Mouse (Mus musculus) central nervous system, embryonic 11.5 days (tissue): ENCODE data around the gene Cacng6. TPM values are rescaled to one million over a fixed set of nuclear protein-coding genes. Genes with fewer than 3 reads are reported as not detected.

Experiments
- polyA plus RNA-seq: library from polyadenylated mRNA; depleted of rRNA; stranded (reverse); fragments of >200 nt; gene quantifications from 2 replicates; pipeline ENCODE4 v1.2.3, GENCODE M21; 2012; rRNA removed

The Cacng6 gene
- 0.41 and 1.1 TPM in 2 replicates for polyA plus RNA-seq

GRCm38 (mm10) chr7:3423895-3424294 is at the start of gene Cacng6:
Gene Cacng6 (plus strand): TSS chr7:3424195.

GRCm38 (mm10) chr7:3390413-3391080 is 33.4 kb upstream of the Cacng6 start, which contains the start of gene Cacng8:
Gene Cacng8 (plus strand): TSS chr7:3390683.

Other genes starting within 250 kb of the Cacng6 start
- gene Nlrp12, start 174.5 kb upstream of the Cacng6 start, polyA plus RNA-seq = 0.01 and 0.05 TPM in 2 replicates
- 19.2 and 49.0 TPM in 2 replicates for gene Myadm, start 135.1 kb upstream of the Cacng6 start, polyA plus RNA-seq
- 1.6 and 1.8 TPM in 2 replicates for gene Prkcg, start 135.0 kb upstream of the Cacng6 start, polyA plus RNA-seq
- gene Cacng7, start 91.2 kb upstream of the Cacng6 start, polyA plus RNA-seq = 78.6 and 92.4 TPM in 2 replicates
- gene Cacng8, start 33.5 kb upstream of the Cacng6 start, polyA plus RNA-seq = 6.6 and 8.6 TPM in 2 replicates
- 0.11 TPM in 1 of 2 replicates, not detected in the other for gene Tarm1, start 78.4 kb downstream of the Cacng6 start, polyA plus RNA-seq
- 0.72 and 0.78 TPM in 2 replicates for gene Oscar, start 192.0 kb downstream of the Cacng6 start, polyA plus RNA-seq
- 170 and 221 TPM in 2 replicates for gene Ndufa3, start 193.2 kb downstream of the Cacng6 start, polyA plus RNA-seq
- gene Tfpt, start 205.7 kb downstream of the Cacng6 start, polyA plus RNA-seq = 27.4 and 59.0 TPM in 2 replicates
- gene Prpf31, start 205.8 kb downstream of the Cacng6 start, polyA plus RNA-seq = 109 and 130 TPM in 2 replicates
- gene Cnot3, start 221.1 kb downstream of the Cacng6 start, polyA plus RNA-seq = 93.2 and 93.8 TPM in 2 replicates
- gene Leng1, start 241.6 kb downstream of the Cacng6 start, polyA plus RNA-seq = 9.6 and 14.9 TPM in 2 replicates